Mouse (Mus musculus) G1E (cell line): ENCODE measurements around the gene Brd7.

ENCODE experiments used
- CTCF ChIP-seq: IDR thresholded peaks from 2 replicates; pipeline ENCODE4 v1.5.1; 2012; ENCODE audit warnings: low read depth, low read length, inconsistent platforms, mixed read lengths
- GATA1 ChIP-seq: IDR thresholded peaks from 2 replicates; pipeline ENCODE4 v1.6.1; 2012; ENCODE audit warnings: borderline replicate concordance, low read length, inconsistent platforms, mixed read lengths
- TAL1 ChIP-seq: conservative IDR thresholded peaks from 2 replicates; pipeline ENCODE4 v1.6.1; 2012; ENCODE audit warnings: low read depth, low read length, inconsistent platforms, mixed read lengths

DNA sequence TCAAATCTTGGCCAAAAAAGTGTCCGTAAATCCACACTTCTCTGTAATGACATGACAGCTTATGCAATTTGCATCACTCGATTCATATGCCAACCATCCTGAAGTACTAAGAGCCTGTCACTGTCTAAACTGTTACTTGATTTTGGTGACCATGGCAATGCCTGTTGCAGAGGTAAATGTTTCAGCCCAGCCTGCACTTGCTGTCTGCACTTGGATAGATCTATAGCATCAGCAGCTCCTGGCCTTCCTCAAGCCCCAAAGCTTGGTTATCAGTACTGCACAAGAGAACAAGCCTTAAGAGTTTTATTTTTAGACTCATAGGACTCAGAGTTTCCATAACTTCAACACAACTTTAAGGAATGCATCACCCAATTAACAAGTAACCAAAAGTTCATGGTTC, 27.6 kb downstream of the Brd7 start:
- TF ChIP-seq CTCF (no peak), TAL1 (no peak), GATA1 (no peak)
